Comparison of ENCODE assay signal across 12 mouse cellular contexts in the genomic region with DNA sequence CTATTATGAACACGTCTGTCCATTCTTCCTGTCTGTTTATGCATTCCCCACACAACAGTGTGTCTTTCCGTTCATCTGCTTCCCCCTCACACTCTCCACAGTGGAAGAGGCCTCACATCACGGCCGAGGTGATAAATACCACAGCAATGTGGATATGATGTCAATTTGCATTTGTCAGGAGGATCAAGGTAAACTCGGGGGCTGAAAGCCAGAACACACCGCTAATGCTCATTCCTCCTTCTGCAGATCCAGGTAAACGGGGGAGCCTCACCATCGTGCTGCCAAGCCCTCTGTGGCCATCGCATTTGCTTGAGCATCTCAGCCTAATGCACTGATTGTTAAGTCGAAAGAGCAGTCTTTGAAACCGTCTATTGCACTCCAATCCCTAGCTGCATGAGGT. TPM values are rescaled to one million over a fixed set of nuclear protein-coding genes. Genes with fewer than 3 reads are reported as not detected.
DNase-seq lines count a peak whose midpoint lies in the region; ATAC-seq and TF ChIP-seq lines count a peak whose summit lies in the region.
"Had no signal": no experiment of that assay in that cellular context is flagged by ENCODE, and none has a peak within 500 bp of the region (broad histone marks: within the 10 kb centered on the region; RNA-seq: fewer than 3 reads in every experiment).

No protein-coding gene starts in this region.

- no peaks in the 10 kb centered on the region for H3K79me2 ChIP-seq in heart, adult 2 months (replicated peaks; ENCODE audit: control insufficient read depth, insufficient read depth, low read length)

- no peak for TF ChIP-seq POLR2A in heart, adult 2 months (IDR thresholded peaks at IDR 0.05; ENCODE audit: insufficient read depth, low read depth, low read length)

- H3K36me3 ChIP-seq in heart, embryonic 11.5 days (ENCODE audit: control insufficient read depth, insufficient read depth, low read length): no peaks in the 10 kb centered on the region
- no peaks in the 10 kb centered on the region for H3K36me3 ChIP-seq in heart, adult 2 months (ENCODE audit: control insufficient read depth, insufficient read depth, low read length)
- H3K36me3 ChIP-seq in embryonic facial prominence, embryonic 11.5 days (replicated peaks; ENCODE audit: control insufficient read depth, insufficient read depth, low read depth, low read length): no peaks in the 10 kb centered on the region
- H3K36me3 ChIP-seq in hindbrain, embryonic 16.5 days (ENCODE audit: control insufficient read depth, insufficient read depth, low read length): no peaks in the 10 kb centered on the region
- H3K36me3 ChIP-seq in midbrain, embryonic 14.5 days (ENCODE audit: control insufficient read depth, insufficient read depth, low read length): no peaks in the 10 kb centered on the region

- DNase-seq in heart, adult 2 months: no peak
- DNase-seq in embryonic facial prominence, embryonic 11.5 days (ENCODE audit: low spot score): peak; percentile 11
- DNase-seq in midbrain, embryonic 14.5 days: peak; percentile 63
- no peak for DNase-seq in spleen, adult 18-20 months
- DNase-seq in left cerebral cortex, postnatal 25 days (ENCODE audit: low spot score in 2 of 2): no peak
- no peak for DNase-seq in thymus, postnatal 10 days (ENCODE audit: low spot score in 2 of 2)
- DNase-seq: cerebellum, adult 11-12 months had no signal

- H3K27me3 ChIP-seq in heart, embryonic 11.5 days (ENCODE audit: control insufficient read depth, insufficient read depth, low read length): peaks cover 26% of the 10 kb centered on the region
- no peaks in the 10 kb centered on the region; the same call in 1 of the 2 replicates for H3K27me3 ChIP-seq in heart, adult 2 months (ENCODE audit: control insufficient read depth, insufficient read depth, low read length)
- H3K27me3 ChIP-seq in embryonic facial prominence, embryonic 11.5 days (ENCODE audit: control insufficient read depth, insufficient read depth, low read length): peaks cover 9% of the 10 kb centered on the region
- H3K27me3 ChIP-seq in hindbrain, embryonic 16.5 days (replicated peaks; ENCODE audit: control insufficient read depth, insufficient read depth, low read length): no peaks in the 10 kb centered on the region; the same call in none of the 2 replicates
- H3K27me3 ChIP-seq in midbrain, embryonic 14.5 days (ENCODE audit: control insufficient read depth, insufficient read depth, low read length): peaks cover 8% of the 10 kb centered on the region; the same call in 1 of the 2 replicates

- H3K9ac ChIP-seq in heart, embryonic 11.5 days (ENCODE audit: low read depth, low read length): no peak overlapping the region
- no peak overlapping the region for H3K9ac ChIP-seq in heart, adult 2 months (ENCODE audit: low read depth, low read length)
- no peak overlapping the region for H3K9ac ChIP-seq in embryonic facial prominence, embryonic 11.5 days (replicated peaks; ENCODE audit: low read length)
- peak overlapping the region; percentile 24; the same call in 1 of the 2 replicates for H3K9ac ChIP-seq in hindbrain, embryonic 16.5 days (ENCODE audit: low read depth, low read length)
- H3K9ac ChIP-seq in midbrain, embryonic 14.5 days (replicated peaks; ENCODE audit: low read length): peak overlapping the region; percentile 46

- H3K4me1 ChIP-seq in heart, embryonic 11.5 days (ENCODE audit: control insufficient read depth, insufficient read depth, low read length): no peaks in the 10 kb centered on the region
- no peaks in the 10 kb centered on the region for H3K4me1 ChIP-seq in heart, adult 2 months (ENCODE audit: control insufficient read depth, insufficient read depth, low read length)
- no peaks in the 10 kb centered on the region for H3K4me1 ChIP-seq in embryonic facial prominence, embryonic 11.5 days (ENCODE audit: control insufficient read depth, insufficient read depth, low read length)
- peaks cover 6% of the 10 kb centered on the region for H3K4me1 ChIP-seq in hindbrain, embryonic 16.5 days (ENCODE audit: control insufficient read depth, insufficient read depth, low read depth, low read length)
- H3K4me1 ChIP-seq in midbrain, embryonic 14.5 days (ENCODE audit: control insufficient read depth, insufficient read depth, low read length): peaks cover 13% of the 10 kb centered on the region

- no peaks in the 10 kb centered on the region for H3K9me3 ChIP-seq in heart, embryonic 11.5 days (replicated peaks; ENCODE audit: control insufficient read depth, low read length)
- no peaks in the 10 kb centered on the region for H3K9me3 ChIP-seq in embryonic facial prominence, embryonic 11.5 days (replicated peaks; ENCODE audit: control insufficient read depth, low read length)
- no peaks in the 10 kb centered on the region for H3K9me3 ChIP-seq in hindbrain, embryonic 16.5 days (ENCODE audit: control insufficient read depth, low read length)
- H3K9me3 ChIP-seq in midbrain, embryonic 14.5 days (ENCODE audit: control insufficient read depth, low read length): no peaks in the 10 kb centered on the region

- WGBS in heart, embryonic 11.5 days (ENCODE audit: insufficient replicate concordance): 16% methylated on average over 11 of the region's 11 CpGs
- 25% methylated on average over 11 of the region's 11 CpGs for WGBS in heart, adult 2 months
- 9% methylated on average over 11 of the region's 11 CpGs for WGBS in embryonic facial prominence, embryonic 11.5 days
- 6% methylated on average over 11 of the region's 11 CpGs for WGBS in hindbrain, embryonic 16.5 days
- 2% methylated on average over 11 of the region's 11 CpGs for WGBS in midbrain, embryonic 14.5 days

- TF ChIP-seq CTCF in heart, adult 2 months (IDR thresholded peaks at IDR 0.05): no peak

- peak overlapping the region; percentile 62 for H3K4me2 ChIP-seq in heart, embryonic 11.5 days
- no peak overlapping the region; the same call in 1 of the 2 replicates for H3K4me2 ChIP-seq in embryonic facial prominence, embryonic 11.5 days (ENCODE audit: low read depth, low read length)
- peak overlapping the region; percentile 60 for H3K4me2 ChIP-seq in hindbrain, embryonic 16.5 days (ENCODE audit: low read length)
- H3K4me2 ChIP-seq in midbrain, embryonic 14.5 days (ENCODE audit: low read length): peak overlapping the region; percentile 62

- no peak overlapping the region for H3K27ac ChIP-seq in heart, embryonic 11.5 days (ENCODE audit: low read depth, low read length)
- no peak overlapping the region for H3K27ac ChIP-seq in heart, adult 2 months
- H3K27ac ChIP-seq in embryonic facial prominence, embryonic 11.5 days (replicated peaks; ENCODE audit: low read depth, low read length): no peak overlapping the region
- H3K27ac ChIP-seq in hindbrain, embryonic 16.5 days (ENCODE audit: low read depth, low read length): no peak overlapping the region
- peak overlapping the region; percentile 66 for H3K27ac ChIP-seq in midbrain, embryonic 14.5 days (replicated peaks; ENCODE audit: low read depth, low read length)

- peak overlapping the region; percentile 35 for H3K4me3 ChIP-seq in heart, embryonic 11.5 days (ENCODE audit: low read depth, low read length)
- no peak overlapping the region for H3K4me3 ChIP-seq in heart, adult 2 months
- no peak overlapping the region for H3K4me3 ChIP-seq in embryonic facial prominence, embryonic 11.5 days (ENCODE audit: low read depth, low read length)
- H3K4me3 ChIP-seq in hindbrain, embryonic 16.5 days (ENCODE audit: low read length): peak overlapping the region; percentile 31
- peak overlapping the region; percentile 34 for H3K4me3 ChIP-seq in midbrain, embryonic 14.5 days (replicated peaks; ENCODE audit: low read depth, low read length)

- no peak for ATAC-seq in heart, embryonic 11.5 days (replicated peaks; ENCODE audit: insufficient number of reproducible peaks, low FRiP score, low TSS enrichment)
- no peak for ATAC-seq in embryonic facial prominence, embryonic 11.5 days (replicated peaks; ENCODE audit: insufficient number of reproducible peaks, low FRiP score, low TSS enrichment, low read depth)
- peak; percentile 74; the same call in 1 of the 2 replicates for ATAC-seq in hindbrain, embryonic 16.5 days
- ATAC-seq in midbrain, embryonic 14.5 days (ENCODE audit: low FRiP score, low TSS enrichment): peak; percentile 43; the same call in 1 of the 2 replicates

- intact Hi-C loops in heart, adult 2 months (cut with DNase I): no loop called here
- intact Hi-C loops in left cerebral cortex, postnatal 25 days (cut with DNase I): loop anchor here (5.0 kb wide), 1 partner anchor 114 kb away; no protein-coding TSS in a partner anchor

- no peak for TF ChIP-seq EP300 in heart, adult 2 months (IDR thresholded peaks at IDR 0.05; ENCODE audit: insufficient read depth, low read depth, low read length)

RNA-seq across cellular contexts. Expression of a gene that starts 56.1 kb away (rescaled TPM):
- not detected in 2 replicates for polyA plus RNA-seq in heart, embryonic 11.5 days (2014; fragmentation: Nextera tagmentation; extraction: Ambion mirVana)
- not detected for total RNA-seq in heart, adult 2 months (2021)
- polyA plus RNA-seq in heart, adult 2 months (2012; rRNA removed): not detected in 2 replicates
- polyA plus RNA-seq in embryonic facial prominence, embryonic 11.5 days (2014; fragmentation: Nextera tagmentation; extraction: Ambion mirVana): not detected in 2 replicates
- not detected in 2 replicates for polyA plus RNA-seq in hindbrain, embryonic 16.5 days (2015; fragmentation: Nextera tagmentation; extraction: Ambion mirVana)
- polyA plus RNA-seq in midbrain, embryonic 14.5 days (2014; fragmentation: Nextera tagmentation; extraction: Ambion mirVana): not detected in 2 replicates
- not detected for total RNA-seq in left cerebral cortex, postnatal 25 days (2021)
- total RNA-seq: gastrocnemius, adult 8-10 months; left cerebral cortex, postnatal 10 days; neutrophil, adult 5-6 weeks had no signal

Comparison
In these comparisons a context has a peak if more than half of its experiments do, and no peak if none do; other contexts are left out.
1. H3K4me3 ChIP-seq: peak in heart, embryonic 11.5 days (single experiment), hindbrain, embryonic 16.5 days (single experiment) and midbrain, embryonic 14.5 days (single experiment); none in heart, adult 2 months (single experiment) and embryonic facial prominence, embryonic 11.5 days (single experiment).
2. ATAC-seq: peak in hindbrain, embryonic 16.5 days (single experiment) and midbrain, embryonic 14.5 days (single experiment); none in heart, embryonic 11.5 days (single experiment) and embryonic facial prominence, embryonic 11.5 days (single experiment).
3. H3K9ac ChIP-seq: peak in hindbrain, embryonic 16.5 days (single experiment) and midbrain, embryonic 14.5 days (single experiment); none in heart, embryonic 11.5 days (single experiment), heart, adult 2 months (single experiment) and embryonic facial prominence, embryonic 11.5 days (single experiment).
4. DNase-seq: peak in embryonic facial prominence, embryonic 11.5 days (single experiment) and midbrain, embryonic 14.5 days (single experiment); none in heart, adult 2 months (0 of 2), spleen, adult 18-20 months (0 of 2), left cerebral cortex, postnatal 25 days (0 of 2) and thymus, postnatal 10 days (0 of 2).